Mouse (Mus musculus): ENCODE data around the gene Ube2n.

DNA sequence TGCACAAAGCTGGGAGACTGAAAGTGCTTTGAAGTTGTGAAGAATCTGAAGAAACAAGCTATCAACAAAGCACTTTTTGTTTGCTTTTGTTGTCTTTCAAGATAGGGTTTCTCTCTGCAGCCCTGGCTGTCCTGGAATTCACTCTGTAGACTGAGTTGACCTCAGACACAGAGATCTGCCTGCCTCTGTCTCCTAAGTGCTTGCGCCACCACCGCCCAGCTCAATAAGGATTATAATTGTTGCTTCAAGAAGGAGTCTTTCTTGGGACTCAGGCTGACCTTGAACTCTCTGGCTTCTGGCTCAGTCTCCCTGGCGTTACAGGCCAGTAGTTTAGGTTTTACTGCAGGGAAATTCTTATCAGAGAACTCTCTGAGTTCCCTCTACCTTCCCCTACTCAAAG, 51.8 kb downstream of the Ube2n start:
- TF ChIP-seq CTCF (IDR thresholded peaks at IDR 0.05; ENCODE audit: extremely low read depth, insufficient read length, insufficient replicate concordance, low read depth, low read length) = no peak
- TF ChIP-seq POLR2A (IDR thresholded peaks at IDR 0.05; ENCODE audit: low read depth, low read length) = no peak

Data from small intestine, adult 2 months (tissue).